Mouse (Mus musculus) forebrain, embryonic 15.5 days (tissue): ENCODE data around the gene Endou. TPM values are rescaled to one million over a fixed set of nuclear protein-coding genes. Genes with fewer than 3 reads are reported as not detected.
A peak's percentile ranks its signal among the peaks of the same experiment; 100 is the strongest.

Experiments
- ATAC-seq: fragments of 200-750 bp; cut with Nextera tagmentation; replicated peaks from 2 replicates; pipeline ENCODE4 v1.8.0; 2017; ENCODE audit warnings: mild to moderate bottlenecking, moderate TSS enrichment, moderate library complexity
- H3K27ac ChIP-seq: fragments of 300-500 bp; sonication (generic); replicated peaks from 2 replicates; pipeline ENCODE4 v1.5.1; 2015; ENCODE audit warnings: mild to moderate bottlenecking, inconsistent platforms
- H3K27me3 ChIP-seq: fragments of 300-500 bp; sonication (generic); 2 replicates; pipeline ENCODE4 v1.6.1; 2015; ENCODE audit warnings: inconsistent platforms
- H3K36me3 ChIP-seq: fragments of 300-500 bp; sonication (generic); 2 replicates; pipeline ENCODE4 v1.6.1; 2015; ENCODE audit warnings: mild to moderate bottlenecking, inconsistent platforms
- H3K4me1 ChIP-seq: fragments of 300-500 bp; sonication (generic); 2 replicates; pipeline ENCODE4 v1.6.1; 2015; ENCODE audit warnings: inconsistent platforms
- H3K4me2 ChIP-seq: fragments of 300-500 bp; sonication (generic); replicated peaks from 2 replicates; pipeline ENCODE4 v1.6.1; 2015; ENCODE audit warnings: mild to moderate bottlenecking, inconsistent platforms
- H3K4me3 ChIP-seq: fragments of 300-500 bp; sonication (generic); 2 replicates; pipeline ENCODE4 v1.5.1; 2015; ENCODE audit warnings: mild to moderate bottlenecking, inconsistent platforms
- H3K9ac ChIP-seq: fragments of 300-500 bp; sonication (generic); replicated peaks from 2 replicates; pipeline ENCODE4 v1.6.1; 2015; ENCODE audit warnings: mild to moderate bottlenecking, inconsistent platforms
- H3K9me3 ChIP-seq: fragments of 300-500 bp; sonication (generic); 2 replicates; pipeline ENCODE4 v1.6.1; 2016; ENCODE audit warnings: inconsistent platforms
- WGBS: fragments of 180-500 bp; shearing (Covaris S2); methylation state at CpG from one replicate; pipeline ENCODE4 v1.1.7; 2015; ENCODE audit warnings: mixed read lengths; 5-methylcytosine and 5-hydroxymethylcytosine counted together
- polyA plus RNA-seq: library from polyadenylated mRNA; unstranded; fragments of >200 nt; fragmentation: Nextera tagmentation; extraction: Ambion mirVana; gene quantifications from 2 replicates; pipeline ENCODE4 v1.2.1, GENCODE M21; 2015

Gene Endou
- polyA plus RNA-seq, 1 experiment from 2014 or later, result 0.22 TPM

DNA sequence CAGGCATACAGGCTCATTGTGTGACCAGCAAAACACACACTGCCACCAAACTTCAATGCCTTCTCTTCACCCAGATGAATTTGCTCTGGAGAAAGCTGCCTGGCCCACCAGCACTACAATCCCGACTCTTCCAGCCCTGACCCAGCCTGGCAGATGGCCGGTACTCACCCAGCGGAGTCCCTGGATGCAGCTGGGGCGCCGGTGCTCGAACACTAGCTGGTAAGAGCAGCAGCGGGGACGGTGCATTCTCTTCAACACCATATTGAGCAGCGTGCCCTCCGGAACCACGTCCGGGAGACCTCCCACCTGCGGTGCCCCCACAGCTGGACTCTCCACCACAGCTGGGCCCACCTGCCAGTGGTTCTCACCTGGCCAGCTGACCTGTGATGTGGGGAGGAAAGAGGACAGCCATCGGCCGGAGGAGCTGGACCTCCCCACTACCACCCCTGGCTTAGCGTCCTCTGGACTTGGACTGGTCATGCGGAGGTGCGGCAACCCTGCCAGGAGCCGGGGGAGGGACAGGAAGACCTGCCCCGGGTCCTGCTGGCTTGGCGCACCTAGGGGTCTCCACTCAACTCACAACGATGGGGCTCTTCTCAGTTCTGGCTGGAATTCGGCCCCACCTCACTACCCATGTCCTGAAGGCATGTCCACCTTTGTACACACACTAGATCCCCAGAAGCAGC is 35.6 kb upstream of the Endou start:
- no peaks in the 10 kb centered on the region for H3K9me3 ChIP-seq
- 0 out of 2 replicates have a peak, but pooled peaks have one; percentile 5 for ATAC-seq

DNA sequence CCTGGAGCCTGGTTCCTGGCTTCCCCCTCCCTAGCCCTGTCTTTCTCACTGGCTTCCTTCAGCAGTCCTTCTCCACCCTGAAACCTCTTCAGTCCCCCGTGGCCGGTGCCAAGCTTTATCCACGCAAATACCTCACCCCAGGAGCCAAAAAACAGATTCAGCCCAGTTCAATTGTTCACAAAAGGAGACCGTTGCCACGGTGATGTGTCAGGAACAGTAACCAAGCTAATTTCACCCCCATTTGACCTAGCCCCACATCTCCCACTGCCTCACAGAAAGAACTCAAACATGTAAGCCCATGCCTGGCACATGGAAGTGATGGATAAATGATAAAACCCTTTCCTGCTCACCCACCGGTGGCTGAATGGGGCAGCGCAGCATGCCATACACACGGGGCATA is 35.1 kb upstream of the Endou start:
- WGBS, result 4% methylated on average over 8 of the region's 8 CpGs
- Histone ChIP-seq H3K36me3 (no peaks in the 10 kb centered on the region), H3K4me3 (peak overlapping the region; percentile 46), H3K27me3 (peaks cover 21% of the 10 kb centered on the region), H3K4me2 (peak overlapping the region; percentile 91), H3K4me1 (peaks cover 32% of the 10 kb centered on the region), H3K9ac (peak overlapping the region; percentile 41; the same call in 1 of the 2 replicates), H3K27ac (peak overlapping the region; percentile 29), H3K9me3 (no peaks in the 10 kb centered on the region)
- 0 out of 2 replicates have a peak, but pooled peaks have one; percentile 33 for ATAC-seq

More for the DNA sequence above, 35.6 kb upstream of the Endou start:
- Histone ChIP-seq H3K27ac (peak overlapping the region; percentile 29), H3K4me1 (peaks cover 32% of the 10 kb centered on the region), H3K4me2 (peak overlapping the region; percentile 91), H3K27me3 (peaks cover 21% of the 10 kb centered on the region), H3K4me3 (peak overlapping the region; percentile 46), H3K9ac (peak overlapping the region; percentile 41), H3K36me3 (no peaks in the 10 kb centered on the region)
- WGBS, result 6% methylated on average over 23 of the region's 23 CpGs

DNA sequence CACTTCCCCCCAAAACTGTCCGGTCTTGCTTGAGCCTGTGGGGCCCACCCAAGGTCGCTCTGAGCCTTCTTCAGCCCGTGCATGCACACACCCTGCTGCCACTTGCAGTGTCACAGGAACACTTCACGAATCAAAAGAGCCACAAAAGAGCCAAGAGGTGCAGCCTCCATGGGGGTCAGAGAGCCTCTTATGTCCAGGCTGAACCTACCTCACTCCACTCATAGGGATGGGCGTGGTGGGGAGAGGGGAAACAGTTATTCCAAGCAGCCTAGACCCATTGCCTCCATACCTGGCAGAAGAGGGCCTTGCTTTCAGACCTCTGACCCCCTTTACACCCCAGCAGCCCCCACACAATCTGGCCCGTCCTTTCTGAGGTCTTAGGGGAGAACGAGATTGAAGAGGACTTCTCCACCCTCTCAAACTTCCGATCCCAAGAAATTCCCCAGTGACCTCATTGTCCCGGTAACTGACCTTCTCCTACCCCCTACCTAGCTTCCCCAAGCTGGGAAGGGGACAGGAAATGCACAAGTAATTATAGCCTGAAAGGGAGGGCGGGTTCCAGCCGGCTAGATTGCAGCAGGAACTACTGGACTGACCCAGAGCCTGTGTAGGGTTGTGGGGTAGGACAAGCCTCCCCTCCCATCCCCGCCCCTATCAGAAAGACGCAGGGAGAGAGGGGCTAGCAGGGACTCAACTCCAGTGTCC is 34.1 kb upstream of the Endou start:
- no peak for ATAC-seq
- no peaks in the 10 kb centered on the region for H3K36me3 ChIP-seq
- 0 out of 2 replicates have a peak overlapping the region, but pooled peaks have one; percentile 1 for H3K4me2 ChIP-seq
- no peak overlapping the region for H3K9ac ChIP-seq
- H3K4me3 ChIP-seq, result no peak overlapping the region
- WGBS, result 39% methylated on average over 13 of the region's 13 CpGs
- peaks cover 21% of the 10 kb centered on the region for H3K27me3 ChIP-seq
- H3K4me1 ChIP-seq, result peaks cover 32% of the 10 kb centered on the region
- H3K9me3 ChIP-seq, result no peaks in the 10 kb centered on the region
- H3K27ac ChIP-seq, result no peak overlapping the region

DNA sequence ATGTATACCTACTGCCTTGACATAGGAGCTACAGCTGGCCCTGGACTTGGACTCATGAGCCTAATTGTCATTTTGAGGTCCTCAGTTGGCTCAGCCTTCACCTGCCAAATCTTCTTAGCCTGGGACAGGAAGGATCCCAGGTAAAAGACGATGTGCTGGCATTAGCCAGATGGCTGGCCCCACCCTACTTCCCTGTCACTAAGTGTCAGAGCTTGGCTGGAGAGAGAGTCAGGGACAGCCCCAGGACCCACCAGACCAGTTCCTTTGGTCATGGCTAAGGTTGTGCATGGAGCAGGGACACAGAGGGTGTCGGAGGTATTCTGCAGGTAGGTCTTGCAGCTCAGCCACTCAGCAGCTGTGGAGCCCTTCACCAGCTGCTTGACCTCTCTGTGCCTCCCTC is 33.4 kb upstream of the Endou start:
- ATAC-seq, result no peak
- Histone ChIP-seq H3K4me1 (peaks cover 32% of the 10 kb centered on the region), H3K27ac (no peak overlapping the region)

DNA sequence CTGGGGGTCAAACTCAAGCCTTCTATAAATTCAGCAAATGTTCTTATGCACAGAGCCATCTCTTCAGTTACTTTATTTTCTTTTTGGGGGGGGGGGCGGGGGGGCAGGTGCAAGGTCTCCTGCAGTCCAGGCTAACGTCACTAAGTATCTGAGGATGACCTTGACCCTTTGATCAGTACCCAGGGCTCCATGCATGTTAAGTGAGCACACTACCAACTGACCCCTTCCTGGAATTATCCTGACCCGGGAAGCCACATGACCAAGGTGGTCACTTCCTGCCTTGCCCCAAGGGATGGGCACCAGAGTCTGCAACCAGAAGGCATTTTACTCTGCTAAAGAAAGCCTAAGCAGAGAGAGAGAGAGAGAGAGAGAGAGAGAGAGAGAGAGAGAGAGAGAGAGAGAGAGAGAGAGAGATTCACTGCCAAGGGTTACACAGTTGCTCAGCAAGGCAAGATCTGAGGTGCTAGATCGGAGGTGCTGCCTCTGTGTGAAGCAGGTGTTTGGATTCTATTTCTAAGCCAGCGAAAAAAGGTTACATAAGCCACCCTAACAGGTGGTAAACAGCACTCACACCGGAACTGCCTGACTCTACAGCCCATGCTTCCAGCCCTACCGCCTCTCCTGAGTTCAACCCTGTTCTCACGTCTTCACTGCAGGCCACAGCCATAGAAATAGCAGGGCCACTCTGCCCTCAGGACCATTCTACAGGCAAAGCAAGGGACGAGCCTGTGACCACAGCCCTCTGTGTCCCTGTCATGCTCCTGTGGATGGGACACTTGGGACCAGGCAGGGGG is 32.3 kb upstream of the Endou start:
- ATAC-seq, result no peak
- no peaks in the 10 kb centered on the region for H3K36me3 ChIP-seq
- no peak overlapping the region for H3K9ac ChIP-seq
- peaks cover 31% of the 10 kb centered on the region for H3K4me1 ChIP-seq
- H3K4me2 ChIP-seq, result no peak overlapping the region
- no peaks in the 10 kb centered on the region for H3K9me3 ChIP-seq
- WGBS, result 65% methylated on average over 9 of the region's 9 CpGs
- H3K27me3 ChIP-seq, result peaks cover 9% of the 10 kb centered on the region
- H3K4me3 ChIP-seq, result no peak overlapping the region
- no peak overlapping the region for H3K27ac ChIP-seq

More for the DNA sequence above, 33.4 kb upstream of the Endou start:
- H3K36me3 ChIP-seq, result no peaks in the 10 kb centered on the region
- H3K27me3 ChIP-seq, result peaks cover 17% of the 10 kb centered on the region
- no peak overlapping the region for H3K9ac ChIP-seq
- no peaks in the 10 kb centered on the region for H3K9me3 ChIP-seq
- H3K4me3 ChIP-seq, result no peak overlapping the region
- H3K4me2 ChIP-seq, result no peak overlapping the region
- 89% methylated on average over 2 of the region's 2 CpGs for WGBS

DNA sequence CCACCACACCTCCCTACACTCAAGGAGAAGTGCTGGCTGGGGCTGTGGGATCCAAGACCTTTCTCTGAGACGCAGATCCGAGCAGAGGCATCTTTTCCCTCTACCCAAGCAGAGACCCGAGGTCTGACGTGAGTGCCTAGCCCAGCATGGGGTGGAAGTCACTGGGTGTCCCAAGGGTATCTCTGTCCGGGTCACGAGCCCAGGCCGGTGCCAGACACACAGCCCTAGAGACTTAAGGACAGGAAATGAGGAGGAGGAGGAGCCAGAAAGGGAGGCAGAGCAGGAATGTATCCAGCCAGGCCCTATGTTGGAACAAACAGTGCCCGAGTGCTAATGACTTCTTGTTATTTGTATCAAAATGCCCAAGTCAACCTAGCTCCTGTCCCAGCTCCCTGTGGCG is 31.6 kb upstream of the Endou start:
- no peak overlapping the region for H3K9ac ChIP-seq
- ATAC-seq, result no peak
- H3K36me3 ChIP-seq, result no peaks in the 10 kb centered on the region
- 77% methylated on average over 9 of the region's 9 CpGs for WGBS
- H3K4me3 ChIP-seq, result no peak overlapping the region
- no peak overlapping the region for H3K27ac ChIP-seq
- H3K4me1 ChIP-seq, result peaks cover 24% of the 10 kb centered on the region
- no peak overlapping the region for H3K4me2 ChIP-seq
- no peaks in the 10 kb centered on the region for H3K9me3 ChIP-seq
- peaks cover 9% of the 10 kb centered on the region for H3K27me3 ChIP-seq

DNA sequence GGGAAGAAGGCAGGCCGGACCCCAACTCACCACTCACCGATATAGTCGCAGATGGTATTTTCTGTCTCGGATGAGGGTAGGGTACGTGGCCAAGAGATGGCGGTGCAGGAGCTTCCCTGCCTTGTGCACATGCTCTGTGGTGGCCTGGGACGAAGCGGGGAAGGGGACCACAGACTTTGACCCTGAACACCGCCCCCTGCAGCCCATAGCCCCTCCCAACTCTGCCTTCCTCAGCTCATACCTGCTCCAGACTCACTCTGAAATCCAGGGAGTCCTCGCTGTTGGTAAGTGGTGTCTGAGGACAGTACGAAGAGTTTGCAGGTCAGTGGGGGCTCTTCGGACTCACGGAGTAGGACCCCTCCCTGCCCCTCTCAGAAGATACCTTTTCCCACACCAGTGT is 30.3 kb upstream of the Endou start:
- H3K4me3 ChIP-seq, result no peak overlapping the region
- no peaks in the 10 kb centered on the region for H3K9me3 ChIP-seq
- H3K27ac ChIP-seq, result no peak overlapping the region
- no peak for ATAC-seq
- H3K36me3 ChIP-seq, result no peaks in the 10 kb centered on the region
- peaks cover 11% of the 10 kb centered on the region for H3K4me1 ChIP-seq
- peaks cover 4% of the 10 kb centered on the region; the same call in 1 of the 2 replicates for H3K27me3 ChIP-seq
- no peak overlapping the region for H3K9ac ChIP-seq
- WGBS, result 35% methylated on average over 13 of the region's 13 CpGs
- no peak overlapping the region for H3K4me2 ChIP-seq

DNA sequence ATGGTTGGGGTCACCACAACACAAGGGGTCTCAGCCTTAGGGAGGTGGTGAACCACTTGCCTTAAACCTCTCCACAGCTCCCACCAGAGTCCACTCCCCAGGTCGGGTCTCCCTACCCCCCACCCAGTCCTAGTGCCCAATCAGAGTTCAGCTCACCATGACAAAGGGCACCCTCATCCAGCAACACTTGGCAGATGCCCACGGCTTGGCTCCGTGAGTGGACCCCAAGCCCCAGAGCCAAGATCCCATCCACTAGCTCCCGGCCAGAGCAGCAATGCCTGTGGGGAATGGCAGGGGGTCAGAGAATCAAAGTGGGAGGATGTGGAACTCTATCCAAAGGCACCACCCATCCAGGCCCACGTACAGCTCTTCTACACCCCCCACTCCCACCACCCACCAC is 29.8 kb upstream of the Endou start:
- H3K4me2 ChIP-seq, result no peak overlapping the region
- ATAC-seq, result no peak
- H3K4me1 ChIP-seq, result peaks cover 6% of the 10 kb centered on the region; the same call in 1 of the 2 replicates
- peaks cover 3% of the 10 kb centered on the region; the same call in 1 of the 2 replicates for H3K27me3 ChIP-seq
- 57% methylated on average over 5 of the region's 5 CpGs for WGBS
- no peaks in the 10 kb centered on the region for H3K36me3 ChIP-seq
- no peak overlapping the region for H3K9ac ChIP-seq
- H3K9me3 ChIP-seq, result no peaks in the 10 kb centered on the region
- H3K27ac ChIP-seq, result no peak overlapping the region
- H3K4me3 ChIP-seq, result no peak overlapping the region

DNA sequence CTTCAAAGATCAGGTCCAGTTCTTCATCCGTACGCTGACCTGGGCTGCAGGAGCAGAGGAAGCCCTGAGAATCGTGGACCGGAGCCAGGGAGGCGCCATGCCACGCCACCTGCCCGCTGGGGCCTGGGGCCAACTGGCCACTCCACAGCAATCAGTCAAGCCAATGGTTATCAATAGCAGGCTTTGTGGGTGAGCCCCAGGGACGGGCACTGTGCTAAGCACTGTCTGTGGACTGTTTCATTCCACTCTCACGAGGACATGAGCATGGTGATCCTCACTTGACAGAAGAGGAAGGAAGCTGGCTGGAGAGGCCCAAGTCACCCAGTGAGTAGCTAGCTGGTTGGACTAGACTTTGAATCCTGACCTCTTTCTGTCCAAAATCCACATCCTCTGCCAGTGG is 28.9 kb upstream of the Endou start:
- no peak overlapping the region for H3K9ac ChIP-seq
- ATAC-seq, result no peak
- no peaks in the 10 kb centered on the region for H3K36me3 ChIP-seq
- no peak overlapping the region for H3K4me2 ChIP-seq
- H3K9me3 ChIP-seq, result no peaks in the 10 kb centered on the region
- 87% methylated on average over 9 of the region's 9 CpGs for WGBS
- no peak overlapping the region for H3K27ac ChIP-seq
- no peaks in the 10 kb centered on the region for H3K4me1 ChIP-seq
- H3K4me3 ChIP-seq, result no peak overlapping the region
- peaks cover 3% of the 10 kb centered on the region; the same call in 1 of the 2 replicates for H3K27me3 ChIP-seq

DNA sequence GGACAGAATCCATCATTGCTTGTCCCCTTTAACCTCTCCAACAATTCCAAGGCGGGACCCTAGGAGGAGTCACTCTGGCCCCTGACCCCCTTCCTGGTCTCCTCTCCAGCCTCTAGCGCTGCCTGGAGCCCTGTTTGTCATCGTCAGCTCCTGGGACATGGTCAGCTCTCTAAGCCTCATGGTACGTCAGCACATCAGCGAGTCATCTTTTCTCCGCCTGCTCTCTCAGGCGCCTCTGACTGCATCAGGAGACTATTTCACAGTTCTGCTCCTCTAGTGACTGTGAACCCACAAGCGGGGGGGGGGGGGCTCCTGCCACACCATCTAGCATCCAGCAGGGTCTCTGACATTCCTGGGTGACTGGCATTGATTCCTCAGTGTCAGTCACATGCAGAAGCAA is 24.2 kb upstream of the Endou start:
- H3K9me3 ChIP-seq, result no peaks in the 10 kb centered on the region
- no peak overlapping the region for H3K4me3 ChIP-seq
- no peak overlapping the region for H3K4me2 ChIP-seq
- H3K27me3 ChIP-seq, result no peaks in the 10 kb centered on the region
- 58% methylated on average over 8 of the region's 8 CpGs for WGBS
- no peak overlapping the region for H3K9ac ChIP-seq
- peaks cover 8% of the 10 kb centered on the region for H3K4me1 ChIP-seq
- no peak overlapping the region for H3K27ac ChIP-seq
- no peak for ATAC-seq
- no peaks in the 10 kb centered on the region for H3K36me3 ChIP-seq

DNA sequence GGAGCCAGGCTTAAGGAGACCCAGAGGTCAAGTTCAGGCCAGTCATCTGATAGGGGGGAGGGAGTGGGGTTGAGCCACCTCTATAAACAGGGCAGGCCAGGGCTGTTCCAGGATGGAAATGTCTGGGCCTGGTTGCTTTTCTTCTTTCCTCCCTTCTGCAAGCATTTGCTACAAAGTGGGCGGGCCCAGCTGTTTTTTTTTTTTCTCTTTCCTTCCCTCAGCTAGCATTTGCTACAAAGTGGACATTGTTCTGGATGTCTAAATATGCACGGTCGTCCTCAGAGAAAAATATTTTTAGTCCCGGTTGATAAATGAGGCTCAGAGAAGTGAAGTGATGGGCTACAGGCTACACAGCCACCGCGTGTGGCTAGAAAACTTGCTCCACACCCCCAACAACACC is 23.3 kb upstream of the Endou start:
- Histone ChIP-seq H3K4me2 (no peak overlapping the region), H3K4me3 (no peak overlapping the region), H3K27ac (no peak overlapping the region), H3K9me3 (no peaks in the 10 kb centered on the region), H3K9ac (no peak overlapping the region), H3K36me3 (no peaks in the 10 kb centered on the region), H3K4me1 (peaks cover 14% of the 10 kb centered on the region), H3K27me3 (no peaks in the 10 kb centered on the region)
- ATAC-seq, result no peak
- WGBS, result 57% methylated on average over 6 of the region's 6 CpGs

DNA sequence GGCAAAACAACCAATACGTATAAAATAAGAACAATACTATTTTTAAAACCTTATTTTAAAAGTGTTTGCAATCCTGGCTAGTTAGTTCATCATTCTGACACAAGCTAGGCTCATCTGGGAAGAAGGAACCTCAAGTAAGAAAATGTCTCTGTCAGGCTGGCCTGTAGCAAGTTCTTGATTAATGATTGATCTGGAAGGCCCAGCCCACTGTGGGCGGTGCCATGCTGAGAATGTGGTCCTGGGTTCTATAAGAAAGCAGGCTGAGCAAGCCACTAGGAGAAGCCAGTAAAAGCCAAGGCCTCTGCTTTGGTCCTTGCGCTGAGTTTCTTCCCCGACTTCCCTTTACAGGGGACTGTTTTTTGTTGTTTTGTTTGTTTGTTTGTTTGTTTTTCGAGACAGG is 21.4 kb upstream of the Endou start:
- H3K4me1 ChIP-seq, result peaks cover 14% of the 10 kb centered on the region
- 92% methylated on average over 5 of the region's 5 CpGs for WGBS
- H3K27me3 ChIP-seq, result no peaks in the 10 kb centered on the region
- no peaks in the 10 kb centered on the region for H3K36me3 ChIP-seq
- H3K4me2 ChIP-seq, result no peak overlapping the region
- H3K4me3 ChIP-seq, result no peak overlapping the region
- no peaks in the 10 kb centered on the region for H3K9me3 ChIP-seq
- ATAC-seq, result no peak
- H3K9ac ChIP-seq, result no peak overlapping the region
- H3K27ac ChIP-seq, result no peak overlapping the region
